Mouse (Mus musculus) kidney, embryonic 15.5 days (tissue): ENCODE results near the gene Prcc. TPM values are rescaled to one million over a fixed set of nuclear protein-coding genes. Genes with fewer than 3 reads are reported as not detected.

ENCODE experiments used
- ATAC-seq: fragments of 200-750 bp; cut with Nextera tagmentation; replicated peaks from 2 replicates; pipeline ENCODE4 v1.8.0; 2017; ENCODE audit warnings: moderate TSS enrichment; ENCODE audit not compliant: low FRiP score
- H3K27ac ChIP-seq: fragments of 300-500 bp; sonication (generic); 2 replicates; pipeline ENCODE4 v1.5.1; 2015; ENCODE audit warnings: mild to moderate bottlenecking, inconsistent platforms
- H3K27me3 ChIP-seq: fragments of 300-500 bp; sonication (generic); 2 replicates; pipeline ENCODE4 v1.6.1; 2015; ENCODE audit warnings: inconsistent platforms
- H3K36me3 ChIP-seq: fragments of 300-500 bp; sonication (generic); 2 replicates; pipeline ENCODE4 v1.6.1; 2015; ENCODE audit warnings: inconsistent platforms
- H3K4me1 ChIP-seq: fragments of 300-500 bp; sonication (generic); 2 replicates; pipeline ENCODE4 v1.6.1; 2015; ENCODE audit warnings: inconsistent platforms
- H3K4me2 ChIP-seq: fragments of 300-500 bp; sonication (generic); 2 replicates; pipeline ENCODE4 v1.6.1; 2015; ENCODE audit warnings: moderate library complexity, mild to moderate bottlenecking, inconsistent platforms
- H3K4me3 ChIP-seq: fragments of 300-500 bp; sonication (generic); replicated peaks from 2 replicates; pipeline ENCODE4 v1.5.1; 2015; ENCODE audit warnings: mild to moderate bottlenecking, inconsistent platforms
- H3K9ac ChIP-seq: fragments of 300-500 bp; sonication (generic); 2 replicates; pipeline ENCODE4 v1.6.1; 2015; ENCODE audit warnings: mild to moderate bottlenecking, inconsistent platforms
- H3K9me3 ChIP-seq: fragments of 300-500 bp; sonication (generic); replicated peaks from 2 replicates; pipeline ENCODE4 v1.6.1; 2016; ENCODE audit warnings: inconsistent platforms
- WGBS: fragments of 180-500 bp; shearing (Covaris S2); methylation state at CpG from one replicate; pipeline ENCODE4 v1.1.7; 2015; ENCODE audit warnings: mixed read lengths; 5-methylcytosine and 5-hydroxymethylcytosine counted together
- polyA plus RNA-seq: library from polyadenylated mRNA; unstranded; fragments of >200 nt; fragmentation: Nextera tagmentation; extraction: Ambion mirVana; gene quantifications from 2 replicates; pipeline ENCODE4 v1.2.1, GENCODE M21; 2015

The Prcc gene
- 14.4 and 16.1 TPM in 2 replicates for polyA plus RNA-seq

DNA sequence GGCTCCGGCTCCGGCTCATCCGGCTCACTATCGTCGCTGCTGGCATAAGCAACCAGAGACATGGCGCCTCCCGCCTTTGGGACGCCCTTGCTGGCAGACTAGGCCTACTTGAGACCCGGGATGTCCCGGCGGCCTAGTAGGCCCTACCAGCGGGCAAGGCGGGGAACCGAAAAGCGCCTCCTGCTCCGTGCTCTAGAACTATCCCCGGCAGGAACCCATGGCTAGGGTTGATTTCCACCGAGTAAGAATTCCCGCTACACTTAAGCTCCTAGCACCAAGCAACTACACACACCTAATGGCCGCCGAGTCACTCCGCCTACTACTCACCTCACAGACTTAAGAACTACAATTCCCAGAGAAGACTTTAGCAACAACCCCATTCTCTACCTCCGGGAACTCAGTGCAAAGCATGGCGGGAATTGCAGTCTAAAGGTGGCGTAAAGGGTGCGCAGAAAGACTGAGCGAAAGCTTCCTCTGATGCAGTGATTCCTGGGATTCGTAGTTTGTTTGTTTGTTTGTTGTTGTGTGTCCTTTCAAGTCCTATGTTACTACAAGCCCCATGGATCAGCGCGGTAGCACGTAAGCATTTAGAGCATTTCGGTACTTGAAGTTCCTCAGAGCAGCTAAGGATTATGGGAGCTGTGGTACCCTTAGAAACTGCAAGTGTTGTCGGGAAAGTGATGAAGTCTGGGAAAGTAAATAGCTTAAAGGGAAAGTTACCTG lies at the start of gene Prcc:
Prcc (minus strand) TSS at position 328 of the 723 bp plus-strand sequence.
- H3K27ac ChIP-seq, result peak within 1 kb of the TSS; percentile 92
- H3K9me3 ChIP-seq, result no peaks in the 10 kb centered on the region; the same call in 1 of the 2 replicates
- peak within 1 kb of the TSS; percentile 97 for H3K4me3 ChIP-seq
- peak within 1 kb of the TSS; percentile 93 for H3K9ac ChIP-seq
- peaks cover 19% of the 10 kb centered on the region for H3K4me1 ChIP-seq
- H3K27me3 ChIP-seq, result no peaks in the 10 kb centered on the region
- WGBS, result under 1% methylated on average over 33 of the region's 33 CpGs
- peaks cover 11% of the 10 kb centered on the region for H3K36me3 ChIP-seq
- peak within 1 kb of the TSS; percentile 76 for H3K4me2 ChIP-seq
- peak; percentile 98 for ATAC-seq

DNA sequence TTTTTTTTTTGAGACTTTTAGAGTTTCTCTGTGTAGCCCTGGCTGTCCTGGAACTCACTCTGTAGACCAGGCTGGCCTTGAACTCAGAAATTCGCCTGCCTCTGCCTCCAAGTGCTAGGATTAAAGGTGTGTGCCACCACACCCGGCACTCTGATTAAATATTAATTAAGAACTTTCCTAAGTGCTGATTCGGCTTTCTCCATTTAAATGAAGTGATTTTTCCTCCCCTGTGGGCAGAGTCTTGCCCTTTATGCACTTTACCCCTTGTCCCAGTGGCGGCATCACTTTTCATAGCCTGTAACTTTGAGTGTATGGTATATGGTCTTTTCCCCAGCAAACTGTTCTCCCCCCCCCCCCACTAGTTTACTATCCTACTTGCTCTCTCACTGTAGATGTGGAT lies 49.8 kb upstream of the Prcc start:
- Histone ChIP-seq H3K9me3 (no peaks in the 10 kb centered on the region), H3K4me1 (peaks cover 40% of the 10 kb centered on the region), H3K27ac (0 out of 2 replicates have a peak overlapping the region, but pooled peaks have one; percentile 13), H3K4me3 (no peak overlapping the region), H3K27me3 (no peaks in the 10 kb centered on the region), H3K9ac (no peak overlapping the region), H3K36me3 (peaks cover 86% of the 10 kb centered on the region), H3K4me2 (no peak overlapping the region)
- no peak for ATAC-seq
- 73% methylated on average over 4 of the region's 4 CpGs for WGBS

GRCm38 (mm10) chr3:87934501-87934900 lies 49.1 kb upstream of the Prcc start:
- WGBS, result 66% methylated on average over 4 of the region's 4 CpGs
- no peak overlapping the region for H3K9ac ChIP-seq
- H3K9me3 ChIP-seq, result no peaks in the 10 kb centered on the region
- H3K36me3 ChIP-seq, result peaks cover 79% of the 10 kb centered on the region
- no peak overlapping the region for H3K4me2 ChIP-seq
- no peak overlapping the region for H3K4me3 ChIP-seq
- H3K27me3 ChIP-seq, result no peaks in the 10 kb centered on the region
- ATAC-seq, result no peak
- no peak overlapping the region for H3K27ac ChIP-seq
- H3K4me1 ChIP-seq, result peaks cover 40% of the 10 kb centered on the region

DNA sequence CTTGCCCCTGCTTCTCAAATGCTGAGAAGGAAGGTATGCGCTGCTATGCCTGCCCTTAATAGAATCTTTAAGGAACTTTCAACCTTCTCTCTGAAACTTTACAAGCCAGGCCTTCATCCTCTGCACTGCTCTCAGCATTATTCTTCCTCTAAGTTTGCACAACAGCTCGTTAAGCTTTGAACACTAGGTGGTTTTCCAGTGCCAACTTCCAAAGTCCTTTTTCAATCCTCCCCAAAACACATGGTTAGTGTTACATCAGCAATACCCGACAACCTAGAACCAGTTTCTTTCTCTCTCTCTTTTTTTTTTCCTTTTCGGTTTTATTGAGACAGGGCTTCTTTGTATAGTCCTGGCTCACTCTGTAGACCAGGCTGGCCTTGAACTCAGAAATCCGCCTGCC lies 48.6 kb upstream of the Prcc start:
- no peaks in the 10 kb centered on the region for H3K27me3 ChIP-seq
- no peaks in the 10 kb centered on the region for H3K9me3 ChIP-seq
- no peak for ATAC-seq
- H3K36me3 ChIP-seq, result peaks cover 74% of the 10 kb centered on the region
- no peak overlapping the region for H3K27ac ChIP-seq
- H3K4me1 ChIP-seq, result peaks cover 45% of the 10 kb centered on the region
- 83% methylated on average over 5 of the region's 5 CpGs for WGBS
- H3K4me3 ChIP-seq, result no peak overlapping the region
- H3K9ac ChIP-seq, result no peak overlapping the region
- H3K4me2 ChIP-seq, result no peak overlapping the region

GRCm38 (mm10) chr3:87930078-87930795 lies 44.8 kb upstream of the Prcc start, which contains the start of the genes Isg20l2 and Rrnad1:
Isg20l2 (plus strand) TSS chr3:87930314.
Rrnad1 (minus strand) TSS chr3:87930717.
- peak within 1 kb of the TSS; percentile 71 for H3K4me3 ChIP-seq
- peaks cover 41% of the 10 kb centered on the region for H3K4me1 ChIP-seq
- no peaks in the 10 kb centered on the region for H3K27me3 ChIP-seq
- no peaks in the 10 kb centered on the region for H3K9me3 ChIP-seq
- ATAC-seq, result peak; percentile 97
- H3K36me3 ChIP-seq, result peaks cover 64% of the 10 kb centered on the region
- WGBS, result under 1% methylated on average over 67 of the region's 78 CpGs
- peak within 1 kb of the TSS; percentile 80 for H3K9ac ChIP-seq
- H3K27ac ChIP-seq, result peak within 1 kb of the TSS; percentile 95
- peak within 1 kb of the TSS; percentile 75 for H3K4me2 ChIP-seq

DNA sequence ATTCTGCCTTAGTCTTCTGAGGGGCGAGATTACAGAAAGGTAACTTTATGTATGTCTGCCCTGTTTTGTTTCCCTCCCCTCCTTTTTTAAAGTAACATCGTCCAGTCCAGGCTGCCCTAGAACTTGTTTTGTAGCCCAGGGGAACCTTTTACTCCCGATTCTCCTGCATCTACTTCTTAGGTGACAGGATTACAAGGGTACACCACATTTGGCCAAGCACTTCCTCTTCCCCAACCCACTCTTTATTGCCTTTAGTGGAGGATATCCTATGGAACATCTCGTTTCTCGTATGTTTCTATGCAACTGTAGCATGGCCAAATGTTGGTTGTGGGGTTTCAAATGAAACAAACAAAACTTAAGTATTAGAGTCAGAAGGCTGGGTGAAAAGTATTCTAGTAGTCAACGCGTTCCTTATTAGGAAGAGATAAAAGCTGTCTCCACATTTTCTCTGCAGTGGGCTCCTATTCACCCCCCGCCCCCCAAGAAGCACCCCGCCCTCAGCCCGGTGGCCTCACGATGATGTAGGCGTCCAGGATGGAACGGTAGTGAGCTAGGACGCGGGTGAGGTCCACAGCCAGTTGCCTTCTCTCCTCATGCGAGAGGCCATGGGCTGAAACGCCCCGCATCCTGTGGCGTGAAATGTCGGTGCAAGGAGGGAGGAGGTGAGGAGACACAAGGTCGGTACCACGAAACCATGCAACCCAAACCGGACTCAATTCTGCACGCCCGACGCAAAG lies 44.1 kb upstream of the Prcc start:
- H3K4me3 ChIP-seq, result peak overlapping the region; percentile 71
- peaks cover 41% of the 10 kb centered on the region for H3K4me1 ChIP-seq
- 4% methylated on average over 26 of the region's 26 CpGs for WGBS
- H3K27ac ChIP-seq, result peak overlapping the region; percentile 95
- no peaks in the 10 kb centered on the region for H3K27me3 ChIP-seq
- H3K36me3 ChIP-seq, result peaks cover 64% of the 10 kb centered on the region
- peak overlapping the region; percentile 75 for H3K4me2 ChIP-seq
- H3K9ac ChIP-seq, result peak overlapping the region; percentile 80
- no peaks in the 10 kb centered on the region for H3K9me3 ChIP-seq
- peak; percentile 56 for ATAC-seq

- Histone ChIP-seq H3K4me2 (no peak overlapping the region), H3K9me3 (no peaks in the 10 kb centered on the region), H3K27me3 (no peaks in the 10 kb centered on the region), H3K27ac (no peak overlapping the region), H3K4me1 (peaks cover 28% of the 10 kb centered on the region), H3K36me3 (peaks cover 66% of the 10 kb centered on the region), H3K4me3 (no peak overlapping the region), H3K9ac (no peak overlapping the region)
- 90% methylated on average over 5 of the region's 5 CpGs for WGBS
- ATAC-seq, result no peak
These were observed 42.0 kb upstream of the Prcc start for GRCm38 (mm10) chr3:87927452-87927851.

DNA sequence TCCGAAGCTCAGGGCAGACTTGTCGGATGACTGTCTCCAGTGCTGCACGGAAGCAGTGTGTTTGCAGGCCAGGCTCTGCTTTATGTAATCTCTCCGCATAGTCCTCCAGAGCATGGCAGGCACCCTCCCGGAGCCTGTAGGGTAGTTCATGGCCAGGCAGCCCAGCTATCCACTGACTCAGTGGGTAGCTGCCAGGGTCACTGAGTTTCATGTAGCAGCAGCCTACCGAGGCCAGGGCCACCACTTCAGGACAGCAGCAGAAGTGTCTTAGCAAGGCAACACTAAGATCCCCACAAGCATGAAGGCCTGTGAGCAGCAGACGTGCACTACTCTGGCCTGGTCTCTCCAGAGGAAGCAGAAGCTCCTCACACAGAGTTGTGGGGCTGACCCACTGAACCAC lies 39.6 kb upstream of the Prcc start:
- 84% methylated on average over 7 of the region's 7 CpGs for WGBS
- no peak overlapping the region for H3K4me3 ChIP-seq
- no peaks in the 10 kb centered on the region for H3K27me3 ChIP-seq
- no peak for ATAC-seq
- peaks cover 64% of the 10 kb centered on the region for H3K36me3 ChIP-seq
- no peak overlapping the region for H3K27ac ChIP-seq
- H3K4me2 ChIP-seq, result no peak overlapping the region
- no peaks in the 10 kb centered on the region for H3K9me3 ChIP-seq
- H3K4me1 ChIP-seq, result peaks cover 18% of the 10 kb centered on the region
- no peak overlapping the region for H3K9ac ChIP-seq

GRCm38 (mm10) chr3:87920270-87920943 lies 35.0 kb upstream of the Prcc start:
- Histone ChIP-seq H3K27me3 (no peaks in the 10 kb centered on the region), H3K4me2 (peak overlapping the region; percentile 67), H3K4me1 (peaks cover 9% of the 10 kb centered on the region), H3K9me3 (no peaks in the 10 kb centered on the region), H3K27ac (no peak overlapping the region; the same call in 1 of the 2 replicates), H3K4me3 (peak overlapping the region; percentile 66), H3K36me3 (peaks cover 64% of the 10 kb centered on the region), H3K9ac (peak overlapping the region; percentile 75)
- ATAC-seq, result no peak
- 66% methylated on average over 9 of the region's 9 CpGs for WGBS

GRCm38 (mm10) chr3:87919336-87920108 lies 34.1 kb upstream of the Prcc start, which contains the start of gene Mrpl24:
Mrpl24 (plus strand) TSS chr3:87919506.
- peak within 1 kb of the TSS; percentile 67 for H3K4me2 ChIP-seq
- no peaks in the 10 kb centered on the region for H3K9me3 ChIP-seq
- peak within 1 kb of the TSS; percentile 75 for H3K9ac ChIP-seq
- H3K4me3 ChIP-seq, result peak within 1 kb of the TSS; percentile 66
- peaks cover 64% of the 10 kb centered on the region for H3K36me3 ChIP-seq
- peak within 1 kb of the TSS; percentile 92 for H3K27ac ChIP-seq
- H3K4me1 ChIP-seq, result peaks cover 9% of the 10 kb centered on the region
- WGBS, result under 1% methylated on average over 30 of the region's 30 CpGs
- ATAC-seq, result peak; percentile 91
- no peaks in the 10 kb centered on the region for H3K27me3 ChIP-seq
